Mouse (Mus musculus): Measurements from ENCODE around the gene Camk1d.

DNA sequence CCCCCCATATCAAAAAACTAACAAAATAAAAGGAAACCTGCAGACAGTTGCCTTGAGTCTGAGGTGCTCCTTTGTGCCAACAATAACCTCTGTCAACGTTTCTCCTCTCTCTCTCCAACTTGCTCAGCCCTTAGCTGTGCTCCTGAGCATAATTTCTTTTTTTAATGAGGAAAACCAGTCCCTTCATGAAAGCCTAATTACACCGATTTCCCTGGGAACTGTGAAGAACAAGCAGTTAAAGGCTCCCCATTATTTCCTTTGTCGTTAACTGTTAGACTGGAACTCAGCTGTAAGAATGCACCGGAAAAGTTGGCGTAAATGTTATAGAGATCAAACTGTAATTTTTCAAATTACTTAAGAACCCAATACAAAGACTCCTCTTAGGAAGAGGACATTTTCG lies 316.3 kb downstream of the Camk1d start:
- no peak for TF ChIP-seq CTCF (conservative IDR thresholded peaks at IDR 0.05; ENCODE audit: insufficient read depth, insufficient read length, low read depth, low read length)
- TF ChIP-seq POLR2A (IDR thresholded peaks at IDR 0.05; ENCODE audit: low read depth, low read length): no peak

Measured in kidney, adult 2 months (tissue).